Mouse (Mus musculus): ENCODE results near the gene Eloa. TPM values are rescaled to one million over a fixed set of nuclear protein-coding genes. Genes with fewer than 3 reads are reported as not detected.

Gene Eloa
- polyA plus RNA-seq, 1 experiment: 14.1 TPM

GRCm38 (mm10) chr4:135963457-135964193 lies 57.9 kb downstream of the Eloa start, which contains the start of gene Gale:
Gene Gale, plus strand, starts transcription at chr4:135963727.
- no peaks in the 10 kb centered on the region for H3K27me3 ChIP-seq (ENCODE audit: control insufficient read depth, insufficient read depth, low read length)
- H3K36me3 ChIP-seq (ENCODE audit: control insufficient read depth, insufficient read depth, low read length): no peaks in the 10 kb centered on the region

DNA sequence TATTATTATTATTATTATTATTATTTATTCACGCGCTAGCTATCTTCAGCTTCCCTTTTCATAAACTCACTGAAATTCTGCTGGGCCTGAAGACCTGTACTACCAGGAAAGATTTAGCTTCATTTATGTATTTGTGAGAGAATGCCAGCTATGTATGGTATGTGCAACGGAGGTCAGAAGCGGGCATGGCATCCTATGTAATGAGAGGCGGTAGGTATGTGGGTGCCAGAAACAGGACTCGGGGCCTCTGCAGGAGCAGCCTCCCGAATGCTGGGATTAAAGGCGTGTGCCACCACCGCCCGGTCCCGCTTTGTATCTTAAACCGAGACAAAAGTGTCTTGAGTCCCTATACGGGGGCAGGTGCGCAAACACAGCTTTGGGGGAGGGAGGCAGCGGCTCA lies 58.6 kb downstream of the Eloa start:
- peaks cover 9% of the 10 kb centered on the region for H3K4me1 ChIP-seq (ENCODE audit: control insufficient read depth, insufficient read depth, low read length)
- H3K27me3 ChIP-seq (ENCODE audit: control insufficient read depth, insufficient read depth, low read length): no peaks in the 10 kb centered on the region
- peak overlapping the region; percentile 80 for H3K27ac ChIP-seq (ENCODE audit: control insufficient read depth, insufficient read depth, low read depth, low read length)
- H3K36me3 ChIP-seq (ENCODE audit: control insufficient read depth, insufficient read depth, low read length): no peaks in the 10 kb centered on the region
- TF ChIP-seq CTCF (IDR thresholded peaks at IDR 0.05; ENCODE audit: control insufficient read depth, insufficient read depth, insufficient replicate concordance, low read depth, low read length): no peak
- no peak for TF ChIP-seq POLR2A (IDR thresholded peaks at IDR 0.05; ENCODE audit: control insufficient read depth, low read depth, low read length)
- H3K4me3 ChIP-seq (ENCODE audit: control insufficient read depth, low read depth, low read length): peak overlapping the region; percentile 86

More at GRCm38 (mm10) chr4:135963457-135964193, 57.9 kb downstream of the Eloa start, which contains the start of gene Gale:
- H3K4me3 ChIP-seq (ENCODE audit: control insufficient read depth, low read depth, low read length): peak within 1 kb of the TSS; percentile 86
- H3K4me1 ChIP-seq (ENCODE audit: control insufficient read depth, insufficient read depth, low read length): peaks cover 9% of the 10 kb centered on the region
- peak within 1 kb of the TSS; percentile 80 for H3K27ac ChIP-seq (ENCODE audit: control insufficient read depth, insufficient read depth, low read depth, low read length)
- TF ChIP-seq CTCF (IDR thresholded peaks at IDR 0.05; ENCODE audit: control insufficient read depth, insufficient read depth, insufficient replicate concordance, low read depth, low read length) (no peak), POLR2A (IDR thresholded peaks at IDR 0.05; ENCODE audit: control insufficient read depth, low read depth, low read length) (peak; percentile 92)

DNA sequence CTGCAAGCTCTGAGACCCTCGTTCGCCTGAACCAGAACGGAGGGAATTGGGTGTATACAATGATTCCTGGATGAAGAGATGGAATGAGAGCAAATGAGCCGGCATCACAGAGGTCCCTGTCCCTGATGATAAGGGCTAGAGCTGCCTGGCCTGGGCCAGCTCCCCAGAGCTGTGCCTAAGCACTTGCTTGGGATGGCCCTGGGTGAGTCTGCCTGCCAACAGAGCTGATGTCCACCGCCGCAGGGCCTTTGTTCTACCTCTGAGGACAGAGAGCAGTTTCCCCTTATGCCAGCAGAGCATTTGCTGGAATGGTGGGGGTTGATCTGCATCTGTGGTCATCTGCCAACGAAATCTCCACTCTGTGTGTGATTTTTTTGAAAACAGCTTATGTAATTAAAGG lies 59.4 kb downstream of the Eloa start:
- H3K36me3 ChIP-seq (ENCODE audit: control insufficient read depth, insufficient read depth, low read length): no peaks in the 10 kb centered on the region
- peaks cover 9% of the 10 kb centered on the region for H3K4me1 ChIP-seq (ENCODE audit: control insufficient read depth, insufficient read depth, low read length)
- TF ChIP-seq POLR2A (IDR thresholded peaks at IDR 0.05; ENCODE audit: control insufficient read depth, low read depth, low read length) (no peak), CTCF (IDR thresholded peaks at IDR 0.05; ENCODE audit: control insufficient read depth, insufficient read depth, insufficient replicate concordance, low read depth, low read length) (no peak)
- H3K27me3 ChIP-seq (ENCODE audit: control insufficient read depth, insufficient read depth, low read length): no peaks in the 10 kb centered on the region
- H3K27ac ChIP-seq (ENCODE audit: control insufficient read depth, insufficient read depth, low read depth, low read length): no peak overlapping the region
- H3K4me3 ChIP-seq (ENCODE audit: control insufficient read depth, low read depth, low read length): no peak overlapping the region

GRCm38 (mm10) chr4:135961709-135962108 lies 59.9 kb downstream of the Eloa start:
- TF ChIP-seq CTCF (IDR thresholded peaks at IDR 0.05; ENCODE audit: control insufficient read depth, insufficient read depth, insufficient replicate concordance, low read depth, low read length) (no peak), POLR2A (IDR thresholded peaks at IDR 0.05; ENCODE audit: control insufficient read depth, low read depth, low read length) (no peak)
- Histone ChIP-seq H3K27me3 (ENCODE audit: control insufficient read depth, insufficient read depth, low read length) (no peaks in the 10 kb centered on the region), H3K4me1 (ENCODE audit: control insufficient read depth, insufficient read depth, low read length) (peaks cover 9% of the 10 kb centered on the region), H3K4me3 (ENCODE audit: control insufficient read depth, low read depth, low read length) (no peak overlapping the region), H3K27ac (ENCODE audit: control insufficient read depth, insufficient read depth, low read depth, low read length) (no peak overlapping the region), H3K36me3 (ENCODE audit: control insufficient read depth, insufficient read depth, low read length) (no peaks in the 10 kb centered on the region)

DNA sequence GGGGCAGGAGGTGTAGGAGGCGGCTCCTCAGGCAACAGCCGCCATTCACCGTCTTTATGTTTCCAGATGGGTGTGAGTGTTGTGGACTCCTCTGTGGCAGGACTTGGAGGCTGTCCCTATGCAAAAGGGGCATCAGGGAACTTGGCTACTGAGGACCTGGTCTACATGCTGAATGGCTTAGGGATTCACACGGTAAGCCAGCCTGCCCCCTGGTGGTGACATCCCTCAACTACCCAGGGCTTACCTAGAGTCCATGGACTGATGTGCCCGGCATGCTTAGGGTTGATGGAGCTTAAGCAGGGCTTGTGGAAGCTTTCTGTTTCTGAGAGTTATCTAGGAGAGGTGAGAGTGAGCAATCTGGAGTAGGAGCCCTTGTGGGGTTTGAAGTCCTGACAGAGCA lies 60.8 kb downstream of the Eloa start:
- Histone ChIP-seq H3K4me3 (ENCODE audit: control insufficient read depth, low read depth, low read length) (no peak overlapping the region), H3K36me3 (ENCODE audit: control insufficient read depth, insufficient read depth, low read length) (no peaks in the 10 kb centered on the region), H3K27me3 (ENCODE audit: control insufficient read depth, insufficient read depth, low read length) (no peaks in the 10 kb centered on the region), H3K4me1 (ENCODE audit: control insufficient read depth, insufficient read depth, low read length) (peaks cover 9% of the 10 kb centered on the region), H3K27ac (ENCODE audit: control insufficient read depth, insufficient read depth, low read depth, low read length) (no peak overlapping the region)
- TF ChIP-seq POLR2A (IDR thresholded peaks at IDR 0.05; ENCODE audit: control insufficient read depth, low read depth, low read length): no peak
- TF ChIP-seq CTCF (IDR thresholded peaks at IDR 0.05; ENCODE audit: control insufficient read depth, insufficient read depth, insufficient replicate concordance, low read depth, low read length): peak; percentile 96; the same call in 1 of the 2 replicates

GRCm38 (mm10) chr4:135958354-135958753 lies 63.2 kb downstream of the Eloa start:
- Histone ChIP-seq H3K27me3 (ENCODE audit: control insufficient read depth, insufficient read depth, low read length) (no peaks in the 10 kb centered on the region), H3K4me1 (ENCODE audit: control insufficient read depth, insufficient read depth, low read length) (no peaks in the 10 kb centered on the region), H3K4me3 (ENCODE audit: control insufficient read depth, low read depth, low read length) (no peak overlapping the region), H3K27ac (ENCODE audit: control insufficient read depth, insufficient read depth, low read depth, low read length) (no peak overlapping the region), H3K36me3 (ENCODE audit: control insufficient read depth, insufficient read depth, low read length) (no peaks in the 10 kb centered on the region)
- no peak for TF ChIP-seq CTCF (IDR thresholded peaks at IDR 0.05; ENCODE audit: control insufficient read depth, insufficient read depth, insufficient replicate concordance, low read depth, low read length)

GRCm38 (mm10) chr4:135955886-135956285 lies 65.7 kb downstream of the Eloa start:
- Histone ChIP-seq H3K4me3 (ENCODE audit: control insufficient read depth, low read depth, low read length) (no peak overlapping the region), H3K27me3 (ENCODE audit: control insufficient read depth, insufficient read depth, low read length) (no peaks in the 10 kb centered on the region), H3K27ac (ENCODE audit: control insufficient read depth, insufficient read depth, low read depth, low read length) (no peak overlapping the region), H3K4me1 (ENCODE audit: control insufficient read depth, insufficient read depth, low read length) (peaks cover 2% of the 10 kb centered on the region; the same call in 1 of the 2 replicates), H3K36me3 (ENCODE audit: control insufficient read depth, insufficient read depth, low read length) (no peaks in the 10 kb centered on the region)
- TF ChIP-seq POLR2A (IDR thresholded peaks at IDR 0.05; ENCODE audit: control insufficient read depth, low read depth, low read length): no peak
- no peak for TF ChIP-seq CTCF (IDR thresholded peaks at IDR 0.05; ENCODE audit: control insufficient read depth, insufficient read depth, insufficient replicate concordance, low read depth, low read length)
